Mouse (Mus musculus) kidney, postnatal 25 days (tissue): Measurements from ENCODE around the gene Eda.
"Not testable (repeated sequence)": the region's sequence is repeated elsewhere in the genome, so short reads cannot be mapped to it uniquely, and the experiment has no call there.

ENCODE experiments used
- DNase-seq, 2 experiments: peaks; one replicate each; pipeline ENCODE4 v3.0.0; 2021; ENCODE audit warnings: mixed read lengths in 2 of 2

Eda gene

GRCm38 (mm10) chrX:100428693-100429092, 453.3 kb downstream of the Eda start, which contains the start of gene Otud6a:
Otud6a (plus strand) TSS chrX:100429013.
- DNase-seq = no peak

DNA sequence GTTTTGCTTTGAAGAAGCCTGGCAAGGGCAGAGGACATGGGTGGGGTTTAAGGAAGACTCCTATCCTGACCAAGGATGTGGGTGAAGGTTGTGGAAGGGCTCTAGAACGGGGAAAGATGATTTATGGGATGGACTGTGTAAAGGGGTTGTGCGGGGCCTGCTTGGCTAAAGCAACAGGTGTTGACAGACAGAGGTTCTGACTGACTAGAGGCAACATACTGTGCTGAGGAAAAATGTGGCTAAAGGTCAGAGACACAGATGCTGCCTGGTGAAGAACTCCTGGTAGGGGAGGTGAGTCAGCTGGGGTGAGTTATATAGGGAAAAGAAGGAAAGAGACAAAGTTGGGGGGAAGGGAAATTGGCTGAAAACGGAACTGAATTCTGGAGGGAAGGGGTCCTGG, 456.9 kb downstream of the Eda start:
- DNase-seq = no peak

GRCm38 (mm10) chrX:100442617-100443016, 467.2 kb downstream of the Eda start, which contains the start of gene Awat2:
Awat2 (minus strand) TSS chrX:100442717.
- not testable (repeated sequence) for DNase-seq

GRCm38 (mm10) chrX:100443532-100443931, 468.1 kb downstream of the Eda start:
- no peak for DNase-seq
